Mouse (Mus musculus) liver, embryonic 11.5 days (tissue): ENCODE measurements around the gene Rfx3. TPM values are rescaled to one million over a fixed set of nuclear protein-coding genes. Genes with fewer than 3 reads are reported as not detected.

ENCODE experiments used
- ATAC-seq: fragments of 200-750 bp; cut with Nextera tagmentation; replicated peaks from 2 replicates; pipeline ENCODE4 v1.8.0; 2017; ENCODE audit warnings: moderate number of reproducible peaks, mild to moderate bottlenecking, moderate TSS enrichment, moderate library complexity; ENCODE audit not compliant: low FRiP score
- DNase-seq: peaks from one replicate; pipeline ENCODE4 v3.0.0-alpha.2; 2017; ENCODE audit warnings: low spot score
- H3K27ac ChIP-seq: fragments of 300-500 bp; sonication (generic); 2 replicates; pipeline ENCODE4 v1.5.1; 2014; ENCODE audit warnings: mild to moderate bottlenecking, low read depth, low read length, control low read depth
- H3K27me3 ChIP-seq: fragments of 300-500 bp; sonication (generic); replicated peaks from 2 replicates; pipeline ENCODE4 v1.6.1; 2014; ENCODE audit warnings: low read length, mixed read lengths; ENCODE audit not compliant: control insufficient read depth, insufficient read depth
- H3K36me3 ChIP-seq: fragments of 300-500 bp; sonication (generic); 2 replicates; pipeline ENCODE4 v1.6.1; 2014; ENCODE audit warnings: mild to moderate bottlenecking, low read length, moderate library complexity, mixed read lengths; ENCODE audit not compliant: control insufficient read depth, insufficient read depth
- H3K4me1 ChIP-seq: fragments of 300-500 bp; sonication (generic); replicated peaks from 2 replicates; pipeline ENCODE4 v1.6.1; 2014; ENCODE audit warnings: low read length, mixed read lengths; ENCODE audit not compliant: control insufficient read depth, insufficient read depth
- H3K4me2 ChIP-seq: fragments of 300-500 bp; sonication (generic); 2 replicates; pipeline ENCODE4 v1.6.1; 2014; ENCODE audit warnings: mild to moderate bottlenecking, control low read depth, moderate library complexity
- H3K4me3 ChIP-seq: fragments of 300-500 bp; sonication (generic); 2 replicates; pipeline ENCODE4 v1.5.1; 2014; ENCODE audit warnings: low read depth, low read length, control low read depth
- H3K9ac ChIP-seq: fragments of 300-500 bp; sonication (generic); 2 replicates; pipeline ENCODE4 v1.6.1; 2014; ENCODE audit warnings: low read depth, low read length, control low read depth
- H3K9me3 ChIP-seq: fragments of 300-500 bp; sonication (generic); 2 replicates; pipeline ENCODE4 v1.6.1; 2016; ENCODE audit warnings: low read length, inconsistent platforms, mixed read lengths; ENCODE audit not compliant: control insufficient read depth
- WGBS: fragments of 180-500 bp; shearing (Covaris S2); extraction: QIAGEN DNeasy Blood & Tissue Kit; methylation state at CpG from one replicate; pipeline ENCODE4 v1.1.7; 2014; 5-methylcytosine and 5-hydroxymethylcytosine counted together
- polyA plus RNA-seq: library from polyadenylated mRNA; unstranded; fragments of >200 nt; fragmentation: Nextera tagmentation; extraction: Ambion mirVana; gene quantifications from 2 replicates; pipeline ENCODE4 v1.2.1, GENCODE M21; 2014

Gene Rfx3
- polyA plus RNA-seq, 1 experiment from 2014 or later: 7.0 TPM

GRCm38 (mm10) chr19:27838041-27838440 lies 172.9 kb downstream of the Rfx3 start:
- Histone ChIP-seq H3K27ac (no peak overlapping the region), H3K4me1 (no peaks in the 10 kb centered on the region), H3K4me3 (no peak overlapping the region), H3K36me3 (no peaks in the 10 kb centered on the region), H3K4me2 (no peak overlapping the region), H3K9ac (no peak overlapping the region), H3K9me3 (no peaks in the 10 kb centered on the region), H3K27me3 (no peaks in the 10 kb centered on the region)
- ATAC-seq: no peak
- no peak for DNase-seq
- 82% methylated on average over 4 of the region's 4 CpGs for WGBS

- no peaks in the 10 kb centered on the region for H3K27me3 ChIP-seq
- ATAC-seq (0 out of 2 replicates have a peak, but pooled peaks have one; percentile 56), DNase-seq (no peak)
- WGBS: 38% methylated on average over 1 of the region's 1 CpGs
- H3K36me3 ChIP-seq: no peaks in the 10 kb centered on the region
- H3K4me2 ChIP-seq: no peak overlapping the region
- no peak overlapping the region for H3K27ac ChIP-seq
- 0 out of 2 replicates have a peak, but pooled peaks cover 2% of the 10 kb centered on the region for H3K4me1 ChIP-seq
- no peaks in the 10 kb centered on the region for H3K9me3 ChIP-seq
- H3K9ac ChIP-seq: no peak overlapping the region
- H3K4me3 ChIP-seq: no peak overlapping the region
Measured at GRCm38 (mm10) chr19:27832448-27832847, 178.5 kb downstream of the Rfx3 start.

- ATAC-seq (no peak), DNase-seq (no peak)
- H3K4me2 ChIP-seq: no peak overlapping the region
- 0 out of 2 replicates have a peak, but pooled peaks cover 2% of the 10 kb centered on the region for H3K4me1 ChIP-seq
- no peaks in the 10 kb centered on the region for H3K9me3 ChIP-seq
- H3K27me3 ChIP-seq: no peaks in the 10 kb centered on the region
- no peak overlapping the region for H3K9ac ChIP-seq
- WGBS: 74% methylated on average over 1 of the region's 1 CpGs
- no peak overlapping the region for H3K27ac ChIP-seq
- H3K4me3 ChIP-seq: no peak overlapping the region
- H3K36me3 ChIP-seq: no peaks in the 10 kb centered on the region
Measured at GRCm38 (mm10) chr19:27828316-27828715, 182.7 kb downstream of the Rfx3 start.

- Histone ChIP-seq H3K27me3 (no peaks in the 10 kb centered on the region), H3K9me3 (no peaks in the 10 kb centered on the region), H3K36me3 (no peaks in the 10 kb centered on the region), H3K4me3 (no peak overlapping the region), H3K4me1 (no peaks in the 10 kb centered on the region), H3K9ac (no peak overlapping the region), H3K27ac (no peak overlapping the region), H3K4me2 (no peak overlapping the region)
- no peak for ATAC-seq
- DNase-seq: no peak
Measured at GRCm38 (mm10) chr19:27817661-27818060, 193.3 kb downstream of the Rfx3 start.

- 48% methylated on average over 4 of the region's 4 CpGs for WGBS
- Histone ChIP-seq H3K4me3 (no peak overlapping the region), H3K9me3 (no peaks in the 10 kb centered on the region), H3K36me3 (no peaks in the 10 kb centered on the region), H3K27me3 (no peaks in the 10 kb centered on the region), H3K4me1 (no peaks in the 10 kb centered on the region), H3K4me2 (no peak overlapping the region), H3K9ac (no peak overlapping the region), H3K27ac (no peak overlapping the region)
- ATAC-seq (peak; percentile 70), DNase-seq (no peak)
Measured at GRCm38 (mm10) chr19:27780030-27780429, 230.9 kb downstream of the Rfx3 start.

- Histone ChIP-seq H3K36me3 (no peaks in the 10 kb centered on the region), H3K27ac (no peak overlapping the region), H3K9me3 (no peaks in the 10 kb centered on the region), H3K4me3 (no peak overlapping the region), H3K4me2 (no peak overlapping the region), H3K9ac (no peak overlapping the region), H3K27me3 (no peaks in the 10 kb centered on the region), H3K4me1 (no peaks in the 10 kb centered on the region)
- DNase-seq: no peak
- WGBS: 91% methylated on average over 8 of the region's 8 CpGs
- ATAC-seq: no peak
Measured at GRCm38 (mm10) chr19:27770716-27771265, 240.2 kb downstream of the Rfx3 start.

GRCm38 (mm10) chr19:27768444-27768843 lies 242.5 kb downstream of the Rfx3 start:
- Histone ChIP-seq H3K4me2 (no peak overlapping the region), H3K27me3 (no peaks in the 10 kb centered on the region), H3K4me3 (no peak overlapping the region), H3K4me1 (no peaks in the 10 kb centered on the region), H3K9me3 (no peaks in the 10 kb centered on the region), H3K36me3 (no peaks in the 10 kb centered on the region), H3K9ac (no peak overlapping the region), H3K27ac (no peak overlapping the region)
- DNase-seq: no peak
- ATAC-seq: no peak
- WGBS: 92% methylated on average over 17 of the region's 17 CpGs

GRCm38 (mm10) chr19:27760309-27760708 lies 250.7 kb downstream of the Rfx3 start:
- no peak overlapping the region for H3K27ac ChIP-seq
- 89% methylated on average over 9 of the region's 9 CpGs for WGBS
- H3K4me1 ChIP-seq: no peaks in the 10 kb centered on the region
- H3K9me3 ChIP-seq: no peaks in the 10 kb centered on the region
- ATAC-seq (no peak), DNase-seq (no peak)
- no peak overlapping the region for H3K9ac ChIP-seq
- no peaks in the 10 kb centered on the region for H3K36me3 ChIP-seq
- H3K27me3 ChIP-seq: no peaks in the 10 kb centered on the region
- H3K4me3 ChIP-seq: no peak overlapping the region
- no peak overlapping the region for H3K4me2 ChIP-seq

- H3K9me3 ChIP-seq: no peaks in the 10 kb centered on the region
- H3K9ac ChIP-seq: no peak overlapping the region
- ATAC-seq: no peak
- WGBS: 82% methylated on average over 8 of the region's 8 CpGs
- H3K4me1 ChIP-seq: no peaks in the 10 kb centered on the region
- H3K27me3 ChIP-seq: no peaks in the 10 kb centered on the region
- H3K27ac ChIP-seq: no peak overlapping the region
- no peaks in the 10 kb centered on the region for H3K36me3 ChIP-seq
- H3K4me2 ChIP-seq: no peak overlapping the region
- DNase-seq: no peak
- no peak overlapping the region for H3K4me3 ChIP-seq
Measured at GRCm38 (mm10) chr19:27759347-27759746, 251.6 kb downstream of the Rfx3 start.
